Mouse (Mus musculus): Measurements from ENCODE around the gene Tnfsf9.

Tnfsf9 gene

DNA sequence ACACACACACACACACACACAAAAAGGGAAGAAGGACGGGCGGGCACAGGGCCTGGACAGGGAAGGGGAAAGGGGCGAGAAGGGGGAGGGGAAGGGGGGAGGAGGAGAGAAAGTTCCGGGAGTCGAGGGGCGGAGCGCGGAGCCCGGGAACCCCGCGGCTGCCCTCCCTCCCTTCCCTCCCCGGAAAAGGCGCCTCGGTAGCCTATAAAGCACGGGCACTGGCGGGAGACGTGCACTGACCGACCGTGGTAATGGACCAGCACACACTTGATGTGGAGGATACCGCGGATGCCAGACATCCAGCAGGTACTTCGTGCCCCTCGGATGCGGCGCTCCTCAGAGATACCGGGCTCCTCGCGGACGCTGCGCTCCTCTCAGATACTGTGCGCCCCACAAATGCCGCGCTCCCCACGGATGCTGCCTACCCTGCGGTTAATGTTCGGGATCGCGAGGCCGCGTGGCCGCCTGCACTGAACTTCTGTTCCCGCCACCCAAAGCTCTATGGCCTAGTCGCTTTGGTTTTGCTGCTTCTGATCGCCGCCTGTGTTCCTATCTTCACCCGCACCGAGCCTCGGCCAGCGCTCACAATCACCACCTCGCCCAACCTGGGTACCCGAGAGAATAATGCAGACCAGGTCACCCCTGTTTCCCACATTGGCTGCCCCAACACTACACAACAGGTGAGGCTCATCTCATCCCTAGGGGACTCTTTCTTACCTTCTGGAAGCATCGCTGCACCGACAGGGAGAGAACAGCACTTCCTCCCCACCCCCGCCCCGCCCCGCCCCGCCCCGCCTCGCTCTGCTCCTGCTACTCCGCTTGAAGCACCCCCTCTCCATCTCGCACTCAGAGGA lies at the start of gene Tnfsf9:
Tnfsf9 (plus strand) TSS at position 145 of the 854 bp plus-strand sequence.
- DNase-seq (ENCODE audit: low spot score in 2 of 2) = peak in 1 of 2 experiments; percentile 38

GRCm38 (mm10) chr17:57056246-57056645 lies 48.9 kb upstream of the Tnfsf9 start:
- DNase-seq (ENCODE audit: low spot score in 2 of 2) = no peak

GRCm38 (mm10) chr17:57058891-57059485 lies 46.1 kb upstream of the Tnfsf9 start, which contains the start of gene Crb3:
Gene Crb3, plus strand, starts transcription at chr17:57059105.
- DNase-seq (ENCODE audit: low spot score in 2 of 2) = peak; percentile 64 to 65

- DNase-seq (ENCODE audit: low spot score in 2 of 2) = peak; percentile 91 to 93
These were observed 45.6 kb upstream of the Tnfsf9 start, which contains the start of gene Slc25a23 for GRCm38 (mm10) chr17:57059486-57059977. Gene Slc25a23, minus strand, starts transcription at chr17:57059863.

- peak; percentile 96 to 97 for DNase-seq (ENCODE audit: low spot score in 2 of 2)
These were observed 44.8 kb upstream of the Tnfsf9 start for GRCm38 (mm10) chr17:57060231-57060801.

- DNase-seq (ENCODE audit: low spot score in 2 of 2) = no peak
These were observed 44.1 kb upstream of the Tnfsf9 start for GRCm38 (mm10) chr17:57061069-57061468.

GRCm38 (mm10) chr17:57062011-57062521 lies 43.1 kb upstream of the Tnfsf9 start:
- no peak for DNase-seq (ENCODE audit: low spot score in 2 of 2)

DNA sequence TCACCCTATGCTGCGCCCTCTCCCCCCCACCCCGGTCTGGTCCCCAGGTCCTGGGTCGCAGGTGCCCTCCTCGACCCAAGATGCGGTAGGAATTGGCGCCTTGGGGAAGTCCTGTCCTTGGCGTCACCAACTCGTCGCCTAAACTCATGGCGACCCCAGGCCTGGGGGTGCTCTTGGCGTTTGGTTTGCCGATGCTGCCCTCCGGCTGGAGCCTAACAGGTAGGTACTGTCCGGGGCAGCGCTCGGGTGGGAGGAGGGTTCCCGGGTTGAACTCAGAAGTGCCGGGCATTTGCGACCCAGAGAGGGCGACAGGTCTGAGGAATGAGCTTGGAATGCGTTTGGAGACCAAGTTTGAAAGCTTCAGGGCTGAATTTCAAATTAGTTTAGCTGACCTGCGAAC lies 42.6 kb upstream of the Tnfsf9 start:
- no peak for DNase-seq (ENCODE audit: low spot score in 2 of 2)

GRCm38 (mm10) chr17:57063031-57063430 lies 42.1 kb upstream of the Tnfsf9 start:
- no peak for DNase-seq (ENCODE audit: low spot score in 2 of 2)

GRCm38 (mm10) chr17:57066908-57067307 lies 38.2 kb upstream of the Tnfsf9 start:
- DNase-seq (ENCODE audit: low spot score in 2 of 2) = no peak

DNA sequence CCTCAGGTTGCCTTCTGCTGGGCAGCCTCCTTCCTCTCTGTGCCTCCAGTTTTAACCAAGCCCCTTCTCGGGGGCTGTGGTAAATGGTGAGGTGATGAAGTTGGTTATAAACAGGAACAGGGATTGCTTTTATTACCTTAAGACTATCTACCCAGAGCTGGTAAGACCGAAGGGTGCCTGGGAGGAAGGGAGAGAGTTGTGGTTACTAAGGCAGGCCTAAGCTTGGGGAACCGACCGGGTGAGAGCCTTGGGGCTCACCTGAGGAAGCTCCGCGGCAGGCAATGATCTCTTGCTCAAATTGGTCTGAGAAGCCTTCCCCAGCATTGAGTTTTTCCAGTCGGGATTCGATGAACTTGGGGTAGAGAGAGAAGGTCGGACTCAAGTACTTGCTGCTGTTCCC lies 34.9 kb upstream of the Tnfsf9 start:
- no peak for DNase-seq (ENCODE audit: low spot score in 2 of 2)

DNA sequence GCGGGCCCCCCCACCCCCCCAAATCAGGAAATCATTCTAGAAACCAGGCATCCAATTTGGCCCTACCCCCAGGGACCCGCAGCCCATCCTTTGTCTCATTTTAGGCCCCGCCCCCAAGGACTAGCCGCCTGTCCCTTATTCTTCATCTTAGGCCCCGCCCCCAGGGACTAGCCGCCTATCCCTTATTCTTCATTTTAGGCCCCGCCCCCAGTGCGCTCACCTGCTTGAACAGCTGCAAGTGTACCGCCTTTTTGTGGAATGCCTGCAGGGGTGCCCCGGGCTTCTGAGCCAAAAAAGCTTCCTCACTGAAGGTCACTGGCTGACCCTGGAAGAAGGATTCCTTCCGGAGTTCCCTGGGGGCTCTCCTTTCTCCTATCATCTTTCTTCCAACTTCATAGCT lies 34.4 kb upstream of the Tnfsf9 start:
- DNase-seq (ENCODE audit: low spot score in 2 of 2) = no peak

GRCm38 (mm10) chr17:57076916-57077315 lies 28.2 kb upstream of the Tnfsf9 start:
- DNase-seq (ENCODE audit: low spot score in 2 of 2) = no peak

DNA sequence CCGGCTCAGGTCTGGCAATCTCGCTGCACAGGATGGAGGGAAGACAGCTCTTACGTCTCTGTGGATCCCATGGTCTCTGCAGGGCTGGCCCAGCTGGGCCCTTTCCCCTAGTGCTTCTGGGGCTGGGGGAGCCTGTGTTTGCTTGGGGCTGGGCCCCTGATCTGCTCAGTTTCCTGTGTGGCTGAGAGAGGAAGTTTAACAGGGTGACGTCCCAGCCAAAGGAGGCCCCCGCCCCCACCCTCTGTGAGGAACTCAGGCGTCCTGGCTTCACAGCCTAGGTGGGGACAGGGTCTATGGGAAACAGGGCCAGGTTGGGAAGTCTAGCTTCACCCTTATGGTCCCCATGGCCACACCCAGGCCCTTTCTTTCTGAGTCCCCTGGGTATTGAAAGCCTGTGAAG lies 26.8 kb upstream of the Tnfsf9 start, which contains the start of gene Dennd1c:
Dennd1c (minus strand) TSS at position 179 of the 400 bp plus-strand sequence.
- no peak for DNase-seq (ENCODE audit: low spot score in 2 of 2)

DNA sequence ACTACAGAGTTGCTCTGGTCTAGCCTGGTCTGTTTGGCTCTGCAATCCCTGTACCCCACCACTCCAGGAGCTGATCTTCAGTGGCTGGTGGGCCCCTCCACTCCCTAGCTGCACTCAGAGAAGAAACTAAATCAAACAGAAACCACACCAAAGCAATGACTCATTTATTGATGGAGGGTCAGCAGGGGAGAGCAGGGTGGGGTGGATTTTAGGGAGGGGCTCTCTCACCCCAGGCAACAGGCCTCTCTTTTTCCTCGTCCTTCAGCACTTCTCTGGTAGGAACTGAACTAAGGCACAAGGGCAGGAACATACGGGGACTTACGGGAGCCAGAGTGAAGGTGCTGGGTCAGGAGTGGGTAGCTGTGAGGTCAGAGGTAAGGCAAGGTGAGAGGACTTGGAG lies 25.2 kb upstream of the Tnfsf9 start:
- DNase-seq (ENCODE audit: low spot score in 2 of 2) = no peak

DNA sequence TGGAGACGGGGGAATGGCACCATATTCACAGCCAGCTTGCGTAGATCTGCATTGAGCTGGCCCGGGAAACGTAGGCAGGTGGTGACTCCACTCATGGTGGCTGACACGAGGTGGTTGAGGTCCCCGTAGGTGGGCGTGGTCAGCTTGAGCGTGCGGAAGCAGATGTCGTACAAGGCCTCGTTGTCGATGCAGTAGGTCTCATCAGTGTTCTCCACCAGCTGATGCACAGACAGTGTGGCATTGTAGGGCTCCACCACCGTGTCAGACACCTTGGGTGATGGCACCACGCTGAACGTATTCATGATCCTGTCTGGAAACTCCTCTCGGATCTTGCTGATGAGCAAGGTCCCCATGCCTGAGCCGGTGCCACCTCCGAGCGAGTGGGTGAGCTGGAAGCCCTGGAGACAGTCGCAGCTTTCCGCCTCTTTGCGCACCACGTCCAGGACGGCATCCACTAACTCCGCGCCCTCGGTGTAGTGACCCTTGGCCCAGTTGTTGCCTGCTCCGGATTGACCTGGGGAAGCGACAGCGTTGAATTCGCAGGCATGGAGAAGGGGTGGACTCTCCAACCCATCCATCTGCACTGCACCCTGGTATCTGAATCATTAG lies 23.8 kb upstream of the Tnfsf9 start:
- DNase-seq (ENCODE audit: low spot score in 2 of 2) = no peak

DNA sequence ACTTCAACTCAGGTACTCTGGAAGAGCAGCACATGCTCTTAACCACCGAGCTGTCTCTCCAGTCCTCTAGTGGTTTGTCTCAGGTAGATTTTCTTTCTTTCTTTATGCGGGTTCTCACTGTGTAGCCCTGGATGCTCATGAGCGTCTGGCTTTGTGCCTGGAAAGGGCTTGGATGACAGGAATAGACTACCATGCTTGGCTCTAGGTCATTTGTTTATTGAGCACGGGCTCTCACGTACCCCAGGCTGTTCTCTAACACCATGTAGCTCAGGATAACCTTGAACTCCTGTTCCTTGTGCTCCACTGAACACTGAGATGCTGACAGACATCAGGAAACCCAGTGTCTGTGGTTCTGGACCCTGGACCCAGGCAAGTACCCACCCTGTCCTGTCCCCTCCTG lies 22.6 kb upstream of the Tnfsf9 start:
- no peak for DNase-seq (ENCODE audit: low spot score in 2 of 2)

- DNase-seq (ENCODE audit: low spot score in 2 of 2) = peak; percentile 54 to 57
These were observed 19.0 kb upstream of the Tnfsf9 start for GRCm38 (mm10) chr17:57085970-57086757.

- peak; percentile 93 to 94 for DNase-seq (ENCODE audit: low spot score in 2 of 2)
These were observed 17.9 kb upstream of the Tnfsf9 start, which contains the start of gene Tubb4a for GRCm38 (mm10) chr17:57087049-57087832. Gene Tubb4a, minus strand, starts transcription at chr17:57087782.

DNA sequence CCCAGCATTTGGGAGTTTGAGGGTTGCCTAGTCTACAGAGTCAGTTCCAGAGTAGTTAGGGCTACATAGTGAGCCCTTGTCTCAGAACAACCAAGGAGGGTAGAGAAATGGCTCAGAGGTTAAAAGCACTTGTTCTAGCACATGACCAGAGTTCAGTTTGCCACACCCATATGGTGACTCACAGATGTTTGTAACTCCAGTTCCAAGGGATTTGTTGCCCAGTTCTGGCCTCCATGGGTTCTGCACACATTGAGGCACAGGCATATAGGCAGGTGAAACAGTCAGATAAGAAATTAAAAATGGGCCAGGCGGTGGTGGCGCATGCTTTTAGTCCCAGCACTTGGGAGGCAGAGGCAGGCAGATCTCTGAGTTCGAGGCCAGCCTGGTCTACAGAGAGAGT lies 10.9 kb upstream of the Tnfsf9 start:
- no peak for DNase-seq (ENCODE audit: low spot score in 2 of 2)

Measured in right cerebral cortex, postnatal 10 days (tissue).